Mouse (Mus musculus): ENCODE measurements around the gene Ifit1bl2.
"Not testable (repeated sequence)": the region's sequence is repeated elsewhere in the genome, so short reads cannot be mapped to it uniquely, and the experiment has no call there.

Ifit1bl2 gene

DNA sequence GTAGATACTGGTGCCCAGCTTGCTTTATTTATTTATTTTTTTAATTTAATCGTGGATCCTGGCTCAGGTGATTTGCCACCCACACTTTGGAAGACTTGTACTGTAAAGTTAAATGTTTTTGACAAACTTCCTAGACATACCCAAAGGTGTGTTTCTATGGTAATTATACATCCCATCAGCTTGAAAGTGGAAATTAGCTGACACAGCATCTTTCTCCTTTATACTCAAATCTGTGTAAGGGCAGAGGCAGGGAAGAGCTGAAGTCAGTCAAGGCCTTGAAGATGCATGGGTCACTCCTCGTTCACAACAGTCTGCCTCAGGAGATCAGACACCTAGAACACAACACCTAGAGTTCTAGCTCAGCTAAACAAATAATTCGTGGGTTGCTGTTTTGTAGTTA, 30.4 kb downstream of the Ifit1bl2 start:
- not testable (repeated sequence) for DNase-seq (ENCODE audit: low read depth, low spot score)

DNA sequence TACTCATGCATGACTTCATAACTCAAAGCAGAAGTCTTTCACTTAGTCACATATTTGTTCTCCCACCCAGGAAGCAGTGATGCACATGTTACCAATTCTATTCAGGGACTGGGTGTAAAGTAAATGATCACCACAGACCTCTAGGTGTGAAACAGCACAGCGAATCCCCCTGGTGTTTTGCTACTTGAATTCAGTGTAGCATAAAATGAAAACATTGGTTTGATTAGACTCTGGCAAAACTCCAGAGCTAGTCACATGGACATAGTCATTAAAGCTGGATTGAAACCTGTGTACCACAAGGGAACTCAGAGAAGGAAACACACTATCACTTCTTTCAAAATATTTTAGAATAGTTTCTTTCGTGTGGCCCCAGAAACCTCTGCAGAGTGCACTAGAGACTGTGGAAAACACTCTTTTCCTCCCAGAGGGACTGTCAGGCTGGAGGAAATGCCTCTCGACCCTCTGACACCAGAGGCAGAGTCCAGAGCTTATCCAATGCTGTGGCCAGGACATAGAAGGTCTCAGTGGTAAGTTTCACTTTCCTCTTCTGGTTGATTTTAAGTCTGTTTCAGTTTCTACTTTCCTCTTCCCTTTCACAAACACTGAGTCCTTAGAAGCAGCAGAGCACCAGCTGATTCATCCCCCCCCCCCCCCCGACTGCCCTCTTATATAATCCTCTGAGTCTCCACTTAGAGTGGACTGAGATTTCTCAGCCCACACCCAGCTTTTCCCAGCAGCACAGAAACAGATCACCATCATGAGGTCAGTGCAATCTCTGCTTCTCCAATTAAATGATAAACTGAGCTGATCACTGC, 33.1 kb downstream of the Ifit1bl2 start, which contains the start of gene Ifit3b:
Gene Ifit3b, plus strand, starts transcription at position 734 of the 815 bp plus-strand sequence.
- peak; percentile 45 for DNase-seq (ENCODE audit: low read depth, low spot score)

DNA sequence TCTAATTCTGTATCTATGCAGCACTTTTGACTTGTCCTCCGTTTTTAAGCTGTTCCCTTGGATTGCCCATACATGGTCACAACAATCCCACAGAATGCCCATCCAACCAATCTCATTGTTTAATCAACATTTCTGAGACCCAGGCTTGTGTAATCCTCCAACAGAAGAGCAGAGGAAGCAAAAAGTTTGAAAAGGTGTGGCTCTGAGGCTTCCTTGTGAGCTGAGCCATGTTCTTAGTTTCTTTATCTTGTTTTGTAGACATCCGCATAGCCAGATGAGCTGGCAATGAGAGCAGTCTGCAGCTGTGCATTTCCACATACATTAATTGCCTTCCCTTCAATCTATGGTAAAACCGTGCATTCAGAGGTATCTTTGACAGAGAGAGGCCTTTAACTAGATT, 35.1 kb downstream of the Ifit1bl2 start:
- peak; percentile 56 for DNase-seq (ENCODE audit: low read depth, low spot score)

DNA sequence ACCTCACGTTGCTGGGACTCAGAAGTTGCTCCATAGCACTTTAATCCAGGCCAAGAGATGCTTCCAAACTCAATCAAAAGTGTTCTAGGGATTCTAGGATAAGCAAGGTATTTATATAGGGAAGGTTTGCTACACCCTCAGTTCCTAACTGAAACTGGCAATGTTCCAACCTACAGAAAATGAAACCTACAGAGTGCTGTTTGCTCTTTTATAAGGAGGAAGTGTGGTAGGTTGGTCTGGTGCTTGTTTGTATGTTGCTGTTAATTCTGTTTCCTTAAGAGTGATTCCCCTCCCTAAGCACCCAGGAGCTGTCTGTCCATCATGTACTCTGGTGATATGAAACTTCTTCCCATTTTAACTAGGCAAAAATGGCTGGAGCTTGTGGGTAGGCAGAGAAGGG, 38.7 kb downstream of the Ifit1bl2 start, which contains the start of gene Ifit1bl1:
Gene Ifit1bl1, minus strand, starts transcription at position 69 of the 400 bp plus-strand sequence.
- DNase-seq (ENCODE audit: low read depth, low spot score): peak; percentile 79

DNA sequence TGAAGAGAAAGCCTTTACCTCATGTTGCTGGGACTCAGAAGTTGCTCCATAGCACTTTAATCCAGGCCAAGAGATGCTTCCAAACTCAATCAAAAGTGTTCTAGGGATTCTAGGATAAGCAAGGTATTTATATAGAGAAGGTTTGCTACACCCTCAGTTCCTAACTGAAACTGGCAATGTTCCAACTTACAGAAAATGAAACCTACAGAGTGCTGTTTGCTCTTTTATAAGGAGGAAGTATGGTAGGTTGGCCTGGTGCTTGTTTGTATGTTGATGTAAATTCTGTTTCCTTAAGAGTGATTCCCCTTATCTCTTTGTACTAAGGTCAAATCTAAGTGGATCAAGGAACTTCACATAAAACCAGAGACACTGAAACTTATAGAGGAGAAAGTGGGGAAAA, 41.3 kb downstream of the Ifit1bl2 start:
- peak; percentile 82 for DNase-seq (ENCODE audit: low read depth, low spot score)

DNA sequence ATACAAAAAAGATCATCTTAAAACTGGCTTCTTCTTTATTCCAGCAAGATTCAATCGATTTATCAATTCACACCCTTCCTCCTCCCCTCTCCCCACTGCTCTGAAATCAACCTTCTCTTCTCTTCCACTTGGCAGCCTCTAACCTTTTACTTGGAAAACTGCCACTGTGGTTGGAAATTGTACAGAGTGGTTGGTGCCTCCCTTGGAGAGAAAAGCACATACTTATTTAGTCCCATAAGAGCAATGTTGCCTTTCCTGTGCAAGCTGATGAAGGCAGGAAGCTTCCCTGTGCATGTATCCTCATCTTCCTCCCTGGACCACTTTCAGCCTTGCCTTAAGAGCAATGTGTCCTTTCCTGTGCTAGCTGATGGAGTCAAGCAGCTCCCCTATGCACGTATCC, 42.2 kb downstream of the Ifit1bl2 start:
- DNase-seq (ENCODE audit: low read depth, low spot score): peak; percentile 25

DNA sequence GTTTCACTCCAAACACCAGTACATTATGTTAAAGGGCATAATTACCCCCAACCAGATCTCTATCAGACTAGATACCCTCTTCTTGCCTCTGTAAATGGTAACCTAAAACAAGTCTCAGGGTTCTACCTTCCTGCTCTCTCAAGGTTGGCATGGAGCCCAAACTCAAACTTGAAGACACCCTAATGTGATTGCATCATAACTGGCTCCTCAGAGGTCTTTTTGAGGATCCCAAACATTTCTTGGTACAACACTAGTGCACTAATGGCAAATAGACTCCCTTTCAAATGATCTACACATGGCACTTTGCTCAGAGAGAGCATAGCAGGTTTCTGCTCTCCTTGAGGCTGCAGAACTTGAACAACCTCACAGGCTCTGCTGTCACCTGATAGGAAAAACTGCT, 43.7 kb downstream of the Ifit1bl2 start:
- peak; percentile 52 for DNase-seq (ENCODE audit: low read depth, low spot score)

DNA sequence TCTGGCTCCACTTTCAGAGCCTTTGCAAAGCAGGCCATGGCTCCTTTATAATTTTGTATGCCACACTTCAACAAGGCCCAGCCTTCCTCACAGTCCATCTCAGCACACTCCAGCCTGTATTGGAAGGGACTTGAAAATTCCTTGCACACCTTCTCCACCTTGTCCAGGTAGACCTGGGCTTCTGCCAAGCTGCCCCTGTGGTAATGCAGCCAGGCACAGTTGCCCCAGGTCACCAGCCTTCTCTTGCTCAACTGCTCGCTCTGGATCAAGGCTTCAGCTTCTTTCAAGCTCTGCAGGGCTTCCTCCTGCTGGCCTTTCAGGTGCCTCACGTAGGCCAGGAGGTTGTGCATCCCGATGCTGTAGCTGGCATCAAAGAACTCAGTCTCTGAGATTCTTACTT, 46.0 kb downstream of the Ifit1bl2 start:
- DNase-seq (ENCODE audit: low read depth, low spot score): not testable (repeated sequence)

DNA sequence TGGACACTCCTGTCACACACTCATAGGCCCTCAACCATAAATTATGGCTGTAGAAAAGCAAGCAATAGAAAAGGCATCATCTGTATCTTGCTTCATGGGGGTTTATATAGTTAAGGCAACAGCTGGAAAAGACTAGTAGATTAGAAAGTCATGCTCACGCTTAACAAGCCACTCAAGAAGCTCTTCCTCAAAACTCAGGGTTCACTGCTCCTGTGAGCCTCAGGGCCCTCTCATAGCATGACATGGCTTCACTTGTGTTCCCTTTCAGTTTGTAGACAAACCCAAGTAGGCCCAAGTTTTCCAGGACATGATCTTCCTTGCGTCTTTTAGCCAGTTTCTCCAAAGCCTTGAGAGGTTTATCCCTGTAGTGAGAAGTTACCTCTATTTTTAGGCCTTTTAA, 47.1 kb downstream of the Ifit1bl2 start:
- no peak for DNase-seq (ENCODE audit: low read depth, low spot score)

DNA sequence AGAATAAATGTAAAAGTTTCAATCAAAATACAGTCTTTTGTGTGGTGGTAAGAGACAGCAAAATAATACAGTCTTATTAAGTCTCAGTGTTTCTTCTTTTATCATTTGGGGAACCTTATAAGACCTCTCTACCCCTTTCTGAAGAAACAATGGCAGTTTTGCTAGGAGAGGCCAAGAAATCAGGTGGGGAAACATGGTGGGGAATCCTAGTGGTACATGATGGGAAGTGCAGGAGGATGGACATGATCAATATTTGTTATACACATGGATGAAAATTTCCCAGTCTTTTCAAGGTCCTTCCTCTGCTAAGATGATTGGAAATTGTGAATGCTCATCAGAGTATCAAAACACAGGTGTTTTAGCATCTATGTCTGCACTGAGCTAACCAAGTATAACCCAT, 51.6 kb downstream of the Ifit1bl2 start:
- DNase-seq (ENCODE audit: low read depth, low spot score): peak; percentile 27

DNA sequence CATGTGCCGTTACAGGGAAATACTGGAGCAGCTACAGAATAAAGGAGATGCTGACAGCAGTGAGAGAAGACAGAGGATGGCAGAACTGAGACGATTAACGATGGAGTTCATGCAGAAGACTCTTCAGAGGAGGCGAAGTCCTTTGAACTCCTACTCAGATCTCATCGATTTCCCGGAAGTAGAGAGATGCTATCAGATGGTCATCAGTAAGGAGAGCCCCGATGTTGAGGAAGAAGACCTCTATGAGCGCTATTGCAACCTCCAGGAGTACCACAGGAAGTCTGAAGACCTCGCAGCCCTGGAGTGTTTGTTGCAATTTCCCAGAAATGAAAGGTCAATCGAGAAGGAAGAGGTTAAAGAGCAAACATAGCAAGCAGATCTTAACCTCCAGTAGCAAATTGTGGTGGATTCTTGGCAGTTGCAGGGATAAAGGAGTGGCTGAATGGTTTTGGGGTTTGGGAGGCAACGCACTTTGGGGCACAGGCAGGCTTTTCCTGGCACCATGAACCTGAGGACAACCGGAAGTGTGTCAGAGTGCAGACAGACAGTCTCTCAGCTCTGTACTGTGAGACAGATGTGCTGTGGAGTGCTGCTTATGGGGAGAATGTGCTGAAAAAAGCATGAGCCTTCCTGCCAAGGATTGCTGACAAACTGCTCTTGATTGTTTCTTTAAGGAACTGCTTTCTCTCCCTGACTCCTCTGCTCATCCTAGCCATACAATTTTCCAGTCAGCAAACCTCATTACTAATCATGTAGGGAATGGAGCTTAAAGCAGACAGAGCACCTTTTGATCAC, 52.4 kb downstream of the Ifit1bl2 start:
- DNase-seq (ENCODE audit: low read depth, low spot score): peak; percentile 61

DNA sequence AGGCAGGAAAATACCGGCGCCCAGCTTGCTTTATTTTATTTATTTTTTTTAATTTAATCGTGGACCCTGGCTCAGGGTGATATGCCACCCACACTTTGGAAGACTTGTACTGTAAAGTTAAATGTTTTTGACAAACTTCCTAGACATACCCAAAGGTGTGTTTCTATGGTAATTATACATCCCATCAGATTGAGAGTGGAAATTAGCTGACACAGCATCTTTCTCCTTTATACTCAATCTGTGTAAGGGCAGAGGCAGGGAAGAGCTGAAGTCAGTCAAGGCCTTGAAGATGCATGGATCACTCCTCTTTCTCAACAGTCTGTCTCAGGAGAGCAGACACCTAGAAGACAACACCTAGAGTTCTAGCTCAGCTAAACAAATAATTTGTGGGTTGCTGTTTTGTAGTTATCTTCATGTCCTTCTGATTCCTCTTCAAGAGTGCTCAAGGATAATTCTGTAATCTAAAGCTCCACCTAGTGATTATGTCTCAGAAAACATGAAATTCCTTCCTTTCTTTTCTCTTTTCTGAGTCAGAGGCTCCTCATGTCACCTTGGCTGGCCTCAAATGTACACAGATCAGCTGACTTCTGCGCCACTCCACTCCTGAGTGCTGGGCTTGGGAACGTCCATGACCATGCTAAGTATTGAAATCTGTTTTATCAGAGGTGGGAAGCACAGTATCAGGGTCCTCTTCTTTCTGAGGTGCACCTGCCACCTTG, 54.6 kb downstream of the Ifit1bl2 start:
- peak; percentile 35 for DNase-seq (ENCODE audit: low read depth, low spot score)

DNA sequence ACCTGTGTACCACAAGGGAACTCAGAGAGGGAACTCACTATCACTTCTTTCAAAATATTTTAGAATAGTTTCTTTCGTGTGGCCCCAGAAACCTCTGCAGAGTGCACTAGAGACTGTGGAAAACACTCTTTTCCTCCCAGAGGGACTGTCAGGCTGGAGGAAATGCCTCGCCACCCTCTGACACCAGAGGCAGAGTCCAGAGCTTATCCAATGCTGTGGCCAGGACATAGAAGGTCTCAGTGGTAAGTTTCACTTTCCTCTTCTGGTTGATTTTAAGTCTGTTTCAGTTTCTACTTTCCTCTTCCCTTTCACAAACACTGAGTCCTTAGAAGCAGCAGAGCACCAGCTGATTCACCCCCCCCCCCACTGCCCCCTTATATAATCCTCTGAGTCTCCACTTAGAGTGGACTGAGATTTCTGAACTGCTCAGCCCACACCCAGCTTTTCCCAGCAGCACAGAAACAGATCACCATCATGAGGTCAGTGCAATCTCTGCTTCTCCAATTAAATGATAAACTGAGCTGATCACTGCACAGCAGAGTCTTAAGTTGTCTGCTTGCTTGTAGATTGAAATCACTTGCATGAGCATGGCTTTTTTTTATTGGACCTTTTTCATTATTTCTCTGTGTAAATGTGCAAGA, 57.3 kb downstream of the Ifit1bl2 start, which contains the start of gene Ifit3:
Gene Ifit3, plus strand, starts transcription at position 406 of the 641 bp plus-strand sequence.
- not testable (repeated sequence) for DNase-seq (ENCODE audit: low read depth, low spot score)

DNA sequence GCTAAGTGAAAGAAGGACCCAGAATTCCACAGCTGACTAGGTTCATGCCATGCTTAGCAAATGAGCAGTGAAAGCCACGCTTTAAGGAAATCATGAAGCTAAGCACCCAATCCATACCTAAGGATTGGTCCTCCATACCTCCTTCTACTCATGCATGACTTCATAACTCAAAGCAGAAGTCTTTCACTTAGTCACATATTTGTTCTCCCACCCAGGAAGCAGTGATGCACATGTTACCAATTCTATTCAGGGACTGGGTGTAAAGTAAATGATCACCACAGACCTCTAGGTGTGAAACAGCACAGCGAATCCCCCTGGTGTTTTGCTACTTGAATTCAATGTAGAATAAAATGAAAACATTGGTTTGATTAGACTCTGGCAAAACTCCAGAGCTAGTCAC, 57.8 kb downstream of the Ifit1bl2 start:
- not testable (repeated sequence) for DNase-seq (ENCODE audit: low read depth, low spot score)

DNA sequence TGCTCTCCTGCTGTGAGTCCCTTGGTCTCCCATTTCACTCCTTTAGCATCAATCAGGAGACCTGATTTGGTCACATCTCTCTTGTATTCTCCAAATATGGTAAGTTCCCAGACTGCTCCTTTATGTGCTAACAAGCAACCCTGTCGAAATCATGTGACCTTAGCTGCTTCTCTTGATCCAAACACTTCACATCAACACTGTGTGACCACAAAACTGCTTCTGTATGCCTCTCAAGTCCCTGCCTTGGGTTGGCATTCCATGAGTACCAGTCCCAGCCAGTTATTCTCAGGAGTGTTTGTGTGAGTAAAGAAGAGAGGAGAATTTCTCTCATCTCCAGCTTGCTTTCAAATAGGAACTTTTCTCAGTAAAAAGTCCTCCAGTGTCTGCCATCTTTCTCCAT, 63.4 kb downstream of the Ifit1bl2 start:
- DNase-seq (ENCODE audit: low read depth, low spot score): no peak

DNA sequence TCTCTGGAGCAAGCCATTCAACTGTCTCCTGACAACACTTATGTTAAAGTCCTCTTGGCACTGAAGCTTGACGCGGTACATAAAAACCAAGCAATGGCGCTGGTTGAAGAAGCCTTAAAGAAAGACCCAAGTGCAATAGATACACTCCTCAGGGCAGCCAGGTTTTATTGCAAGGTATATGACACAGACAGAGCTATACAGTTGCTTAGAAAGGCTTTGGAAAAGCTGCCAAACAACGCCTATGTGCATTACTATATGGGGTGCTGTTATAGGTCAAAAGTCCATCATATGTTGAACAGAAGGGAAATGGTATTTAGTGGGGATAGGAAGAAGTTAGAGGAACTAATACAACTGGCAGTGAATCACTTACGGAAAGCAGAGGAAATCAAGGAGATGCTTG, 66.9 kb downstream of the Ifit1bl2 start:
- DNase-seq (ENCODE audit: low read depth, low spot score): no peak

DNA sequence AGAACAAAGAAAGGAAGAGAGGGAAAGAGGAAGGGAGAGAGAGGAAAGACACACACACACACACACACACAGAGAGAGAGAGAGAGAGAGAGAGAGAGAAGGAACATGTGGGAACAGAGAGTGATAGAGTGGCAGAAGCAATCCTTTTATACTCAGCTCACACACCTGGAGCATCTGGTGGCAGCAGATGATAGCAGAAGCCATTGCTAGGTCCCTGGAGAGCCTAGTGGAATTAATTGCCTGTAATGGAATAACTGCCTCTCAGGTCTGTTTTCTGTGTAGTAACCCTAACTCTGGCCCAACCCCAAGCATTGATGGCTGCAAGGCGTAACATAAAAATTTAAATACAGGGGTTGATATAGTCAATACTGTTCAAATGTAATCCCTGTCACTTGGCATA, 69.5 kb downstream of the Ifit1bl2 start:
- DNase-seq (ENCODE audit: low read depth, low spot score): no peak

DNA sequence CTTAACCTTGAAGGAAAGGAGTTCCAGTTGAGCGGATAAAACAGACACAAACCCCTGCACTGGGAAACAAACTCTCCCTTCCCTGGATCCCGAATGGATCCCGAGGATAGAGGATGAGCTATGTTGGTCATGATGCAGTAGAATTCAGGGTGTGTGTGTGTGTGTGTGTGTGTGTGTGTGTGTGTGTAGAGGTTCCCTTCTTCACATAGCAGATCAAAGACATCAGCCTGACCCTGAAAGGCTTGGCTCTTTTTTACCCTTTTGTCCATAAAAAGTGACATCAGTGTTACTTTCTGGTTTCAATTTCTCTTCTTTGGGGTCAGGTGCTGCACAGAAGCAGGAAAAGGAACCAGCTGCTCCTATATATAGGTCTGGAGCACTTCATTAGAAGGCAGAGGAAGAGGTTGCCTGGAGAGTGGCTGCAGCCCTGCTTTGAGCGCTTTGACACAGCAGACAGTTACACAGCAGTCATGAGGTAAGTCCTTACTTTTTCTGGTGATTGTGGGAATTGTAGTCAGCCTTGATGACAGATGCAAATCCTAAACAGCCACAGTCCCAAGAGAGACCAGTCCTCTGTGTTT, 70.6 kb downstream of the Ifit1bl2 start:
- DNase-seq (ENCODE audit: low read depth, low spot score): no peak

DNA sequence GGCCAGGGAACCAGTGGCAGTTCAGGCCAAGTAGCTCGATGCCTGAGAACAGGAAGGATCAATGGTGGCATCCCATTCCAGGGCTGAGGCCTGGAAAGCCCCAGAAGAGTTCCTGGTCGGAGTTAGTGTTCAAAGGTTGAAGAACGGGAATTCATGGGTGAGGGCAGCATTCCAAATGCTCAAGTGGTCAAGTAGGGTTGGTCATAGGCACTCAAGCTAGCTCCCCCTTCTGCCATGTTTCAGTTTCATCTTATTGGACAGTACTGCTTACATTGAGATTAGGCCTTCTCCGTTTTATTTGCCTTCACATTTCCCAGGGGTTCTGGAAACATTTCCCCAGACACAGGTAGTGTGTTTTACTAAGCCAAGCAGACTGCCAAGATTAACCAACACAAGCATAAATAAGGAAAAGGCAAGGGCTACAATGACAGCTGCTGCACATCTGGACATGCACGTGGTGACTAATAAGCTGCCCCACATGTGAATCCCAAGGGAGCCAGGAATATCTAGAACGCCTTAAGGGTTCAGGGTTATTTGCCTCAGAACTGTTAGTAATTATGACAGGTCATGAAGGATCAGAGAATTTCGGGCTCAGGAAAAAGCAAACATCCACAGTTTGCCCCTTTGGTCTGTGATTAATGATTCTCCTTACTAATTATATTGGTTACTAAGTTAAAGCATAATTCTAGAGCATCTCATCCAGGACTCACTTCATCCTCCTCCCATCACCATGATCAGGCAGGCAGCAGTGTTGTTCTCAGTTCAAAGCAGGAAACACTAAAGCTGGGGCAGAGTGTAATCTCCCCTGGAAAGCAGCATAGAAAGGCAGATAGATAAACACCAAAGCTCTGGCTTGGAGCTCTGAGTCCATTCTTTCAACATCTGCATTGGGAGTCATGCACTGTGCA, 71.3 kb downstream of the Ifit1bl2 start:
- no peak for DNase-seq (ENCODE audit: low read depth, low spot score)

All from CD4-positive, CD25-positive, alpha-beta regulatory T cell, adult 2 months (primary cell).